Mouse (Mus musculus): Measurements from ENCODE around the gene Pde6h. TPM values are rescaled to one million over a fixed set of nuclear protein-coding genes. Genes with fewer than 3 reads are reported as not detected.

Pde6h gene
- polyA plus RNA-seq, 1 experiment from 2014 or later, result not detected

- no peak for ATAC-seq
- 59% methylated on average over 3 of the region's 3 CpGs for WGBS
- no peak overlapping the region for H3K4me3 ChIP-seq (replicated peaks)
These were observed 11.6 kb downstream of the Pde6h start for GRCm38 (mm10) chr6:136935233-136935632.

DNA sequence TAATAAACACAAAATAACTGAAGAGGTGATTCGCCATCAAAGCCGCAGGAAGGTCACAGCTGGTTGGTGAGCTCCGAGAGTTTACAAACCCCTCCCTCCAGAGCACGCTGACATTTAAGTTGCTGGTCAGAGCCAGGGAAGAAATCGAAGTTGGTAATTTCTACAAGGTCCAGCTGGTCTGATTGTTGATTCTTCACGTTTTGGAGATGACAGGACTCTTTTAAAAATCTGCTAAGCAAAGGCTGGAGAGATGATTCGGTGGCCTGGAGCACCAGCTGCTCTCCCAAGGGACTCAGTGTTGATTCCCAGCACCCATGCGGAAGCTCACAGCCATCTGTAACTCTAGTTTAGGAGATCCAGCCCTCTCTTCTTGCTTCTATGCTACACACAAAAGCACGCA lies 12.7 kb downstream of the Pde6h start:
- no peaks in the 10 kb centered on the region for H3K36me3 ChIP-seq
- no peak overlapping the region for H3K27ac ChIP-seq
- no peak overlapping the region for H3K4me3 ChIP-seq (replicated peaks)
- H3K4me2 ChIP-seq (replicated peaks), result no peak overlapping the region
- H3K27me3 ChIP-seq, result no peaks in the 10 kb centered on the region
- no peak for ATAC-seq
- WGBS, result 89% methylated on average over 9 of the region's 9 CpGs
- no peaks in the 10 kb centered on the region for H3K9me3 ChIP-seq
- H3K9ac ChIP-seq (replicated peaks), result no peak overlapping the region
- H3K4me1 ChIP-seq (replicated peaks), result 0 out of 2 replicates have a peak, but pooled peaks cover 4% of the 10 kb centered on the region

More at GRCm38 (mm10) chr6:136935233-136935632, 11.6 kb downstream of the Pde6h start:
- H3K9me3 ChIP-seq, result no peaks in the 10 kb centered on the region
- no peak overlapping the region for H3K4me2 ChIP-seq (replicated peaks)
- no peaks in the 10 kb centered on the region for H3K36me3 ChIP-seq
- H3K27me3 ChIP-seq, result no peaks in the 10 kb centered on the region
- H3K9ac ChIP-seq (replicated peaks), result no peak overlapping the region
- H3K4me1 ChIP-seq (replicated peaks), result 0 out of 2 replicates have a peak, but pooled peaks cover 4% of the 10 kb centered on the region
- H3K27ac ChIP-seq, result no peak overlapping the region

- H3K27me3 ChIP-seq, result no peaks in the 10 kb centered on the region
- 86% methylated on average over 3 of the region's 3 CpGs for WGBS
- H3K27ac ChIP-seq, result no peak overlapping the region
- no peaks in the 10 kb centered on the region for H3K9me3 ChIP-seq
- H3K4me2 ChIP-seq (replicated peaks), result no peak overlapping the region
- ATAC-seq, result no peak
- 0 out of 2 replicates have a peak, but pooled peaks cover 4% of the 10 kb centered on the region for H3K4me1 ChIP-seq (replicated peaks)
- H3K4me3 ChIP-seq (replicated peaks), result no peak overlapping the region
- H3K9ac ChIP-seq (replicated peaks), result no peak overlapping the region
- H3K36me3 ChIP-seq, result no peaks in the 10 kb centered on the region
These were observed 13.5 kb downstream of the Pde6h start for GRCm38 (mm10) chr6:136937117-136937516.

- WGBS, result 84% methylated on average over 18 of the region's 18 CpGs
- H3K4me1 ChIP-seq (replicated peaks), result 0 out of 2 replicates have a peak, but pooled peaks cover 4% of the 10 kb centered on the region
These were observed 14.9 kb downstream of the Pde6h start for GRCm38 (mm10) chr6:136938331-136939126.

DNA sequence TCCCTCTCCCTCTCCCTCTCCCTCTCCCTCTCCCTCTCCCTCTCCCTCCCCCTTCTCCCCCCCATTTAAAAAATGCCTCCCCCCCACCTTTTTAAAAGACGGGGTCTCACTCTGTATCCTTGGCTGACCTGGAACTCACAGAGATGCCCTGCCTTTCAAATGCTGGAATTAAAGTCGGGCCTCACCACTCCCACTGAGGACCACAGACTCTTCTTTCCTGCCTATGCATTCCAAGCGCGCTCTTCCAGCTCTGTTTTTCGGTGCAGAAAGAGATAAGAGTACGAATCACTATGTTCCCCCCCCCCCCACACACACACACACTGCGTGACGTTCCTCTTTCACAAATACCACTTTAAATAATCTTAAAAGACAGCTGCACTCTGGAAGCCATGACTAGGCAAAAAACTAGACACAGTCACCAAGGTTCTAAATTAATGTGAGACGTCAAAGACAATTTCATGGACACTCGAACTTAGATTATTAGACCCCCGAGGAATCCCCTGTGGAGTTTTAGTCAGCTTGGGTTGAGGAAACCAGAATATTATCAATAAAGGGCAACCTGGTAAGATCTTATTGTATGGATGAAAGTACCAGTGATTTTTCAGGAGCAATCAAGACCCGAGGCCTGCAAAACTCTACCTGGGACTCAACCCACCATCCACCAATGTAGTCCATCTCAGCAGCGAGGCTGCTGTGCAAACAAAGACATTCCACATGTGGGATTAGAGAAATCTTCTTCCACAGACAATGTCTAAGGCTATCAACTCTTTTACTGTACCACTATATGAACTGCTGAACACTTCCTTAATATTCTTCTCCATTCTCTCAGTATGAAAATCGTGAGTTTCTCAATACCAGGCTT lies 15.9 kb downstream of the Pde6h start:
- H3K9ac ChIP-seq (replicated peaks), result no peak overlapping the region
- H3K4me2 ChIP-seq (replicated peaks), result no peak overlapping the region
- H3K9me3 ChIP-seq, result no peaks in the 10 kb centered on the region
- WGBS, result 80% methylated on average over 14 of the region's 14 CpGs
- no peak overlapping the region for H3K27ac ChIP-seq
- H3K4me3 ChIP-seq (replicated peaks), result no peak overlapping the region
- no peaks in the 10 kb centered on the region for H3K36me3 ChIP-seq
- ATAC-seq, result no peak
- no peaks in the 10 kb centered on the region for H3K27me3 ChIP-seq
- 0 out of 2 replicates have a peak, but pooled peaks cover 4% of the 10 kb centered on the region for H3K4me1 ChIP-seq (replicated peaks)

More at GRCm38 (mm10) chr6:136938331-136939126, 14.9 kb downstream of the Pde6h start:
- Histone ChIP-seq H3K4me2 (replicated peaks) (no peak overlapping the region), H3K9ac (replicated peaks) (no peak overlapping the region), H3K27ac (no peak overlapping the region), H3K4me3 (replicated peaks) (no peak overlapping the region), H3K9me3 (no peaks in the 10 kb centered on the region), H3K36me3 (no peaks in the 10 kb centered on the region), H3K27me3 (no peaks in the 10 kb centered on the region)
- ATAC-seq, result no peak

- Histone ChIP-seq H3K27me3 (no peaks in the 10 kb centered on the region), H3K36me3 (no peaks in the 10 kb centered on the region), H3K4me3 (replicated peaks) (no peak overlapping the region), H3K9ac (replicated peaks) (no peak overlapping the region), H3K27ac (no peak overlapping the region), H3K9me3 (no peaks in the 10 kb centered on the region), H3K4me2 (replicated peaks) (no peak overlapping the region), H3K4me1 (replicated peaks) (0 out of 2 replicates have a peak, but pooled peaks cover 1% of the 10 kb centered on the region)
- WGBS, result 86% methylated on average over 11 of the region's 11 CpGs
- no peak for ATAC-seq
These were observed 16.7 kb downstream of the Pde6h start for GRCm38 (mm10) chr6:136940188-136940960.

GRCm38 (mm10) chr6:136941051-136942021 lies 17.7 kb downstream of the Pde6h start, which contains the start of gene Arhgdib:
TSS of gene Arhgdib (minus strand) at chr6:136941899.
- Histone ChIP-seq H3K4me2 (replicated peaks) (no peak within 1 kb of the TSS), H3K27ac (no peak within 1 kb of the TSS), H3K9me3 (no peaks in the 10 kb centered on the region), H3K4me3 (replicated peaks) (no peak within 1 kb of the TSS), H3K9ac (replicated peaks) (no peak within 1 kb of the TSS), H3K4me1 (replicated peaks) (no peaks in the 10 kb centered on the region), H3K27me3 (no peaks in the 10 kb centered on the region), H3K36me3 (no peaks in the 10 kb centered on the region)
- 74% methylated on average over 12 of the region's 12 CpGs for WGBS
- ATAC-seq, result no peak

DNA sequence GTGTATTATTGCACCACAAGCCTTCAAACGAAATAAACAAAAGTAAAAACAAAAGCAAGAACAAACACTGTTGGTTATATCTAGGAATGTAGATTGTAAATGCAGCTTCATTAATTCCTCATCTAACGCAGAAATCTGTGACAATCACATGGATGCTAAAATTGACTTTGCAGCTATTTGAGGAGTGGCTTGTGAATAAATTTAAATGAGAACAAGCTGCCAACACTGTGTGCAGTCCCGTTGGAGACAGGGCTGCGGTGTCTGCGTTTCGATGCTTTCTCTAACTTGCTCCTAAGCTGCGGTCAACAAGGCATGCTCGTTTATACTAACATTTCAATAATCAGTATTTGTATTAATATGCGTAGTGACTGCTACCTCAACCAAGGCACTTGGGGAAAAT lies 18.6 kb downstream of the Pde6h start:
- no peak overlapping the region for H3K27ac ChIP-seq
- H3K4me1 ChIP-seq (replicated peaks), result peaks cover 3% of the 10 kb centered on the region; the same call in 1 of the 2 replicates
- no peaks in the 10 kb centered on the region for H3K9me3 ChIP-seq
- H3K9ac ChIP-seq (replicated peaks), result no peak overlapping the region
- no peaks in the 10 kb centered on the region for H3K36me3 ChIP-seq
- ATAC-seq, result no peak
- no peak overlapping the region for H3K4me3 ChIP-seq (replicated peaks)
- no peaks in the 10 kb centered on the region for H3K27me3 ChIP-seq
- H3K4me2 ChIP-seq (replicated peaks), result no peak overlapping the region
- WGBS, result 80% methylated on average over 9 of the region's 9 CpGs

DNA sequence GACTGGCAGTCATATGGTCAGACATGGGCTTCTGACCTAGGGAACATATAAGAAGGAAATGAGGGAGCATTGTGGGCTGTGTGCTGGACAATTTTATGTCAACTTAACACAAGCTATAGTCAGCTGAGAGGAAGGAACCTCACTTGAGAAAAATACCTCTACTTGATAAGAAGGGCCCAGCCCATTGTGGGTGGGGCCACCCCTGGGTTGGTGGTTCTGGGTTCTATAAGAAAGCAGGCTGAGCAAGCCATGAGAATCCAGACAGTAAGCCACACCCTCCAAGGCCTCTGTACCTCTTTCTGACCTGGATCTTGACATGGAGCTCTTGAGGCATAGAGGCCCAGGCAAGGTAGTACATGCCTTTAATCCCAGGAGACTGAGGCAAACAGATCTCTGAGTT lies 19.8 kb downstream of the Pde6h start:
- no peaks in the 10 kb centered on the region for H3K36me3 ChIP-seq
- ATAC-seq, result no peak
- H3K4me1 ChIP-seq (replicated peaks), result peaks cover 6% of the 10 kb centered on the region; the same call in 1 of the 2 replicates
- no peak overlapping the region for H3K9ac ChIP-seq (replicated peaks)
- H3K4me3 ChIP-seq (replicated peaks), result no peak overlapping the region
- no peak overlapping the region for H3K4me2 ChIP-seq (replicated peaks)
- H3K27ac ChIP-seq, result no peak overlapping the region
- H3K27me3 ChIP-seq, result no peaks in the 10 kb centered on the region
- H3K9me3 ChIP-seq, result no peaks in the 10 kb centered on the region

DNA sequence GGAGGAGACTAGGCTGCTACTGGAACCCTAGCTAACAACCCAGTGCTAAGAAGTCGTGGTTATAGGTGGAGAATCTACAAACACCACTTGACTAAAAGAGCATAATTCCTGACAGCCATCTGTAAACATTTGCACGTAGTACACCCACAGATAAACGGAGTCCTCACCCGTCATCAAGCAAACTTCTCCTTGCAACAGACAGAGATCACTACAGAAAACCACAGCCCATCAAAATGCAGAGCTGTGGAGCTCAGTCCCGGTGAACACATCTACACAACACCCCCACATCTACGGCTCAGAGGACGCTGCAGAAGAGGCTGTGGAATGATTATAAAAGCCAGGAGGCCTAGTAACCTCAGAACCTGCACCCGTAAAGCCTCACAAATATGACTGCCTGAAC lies 20.9 kb downstream of the Pde6h start:
- 91% methylated on average over 8 of the region's 8 CpGs for whole genome bisulfite sequencing
- no peak overlapping the region for H3K4me2 ChIP-seq (replicated peaks)
- H3K9me3 ChIP-seq, result no peaks in the 10 kb centered on the region
- H3K4me3 ChIP-seq (replicated peaks), result no peak overlapping the region
- no peak for ATAC-seq
- H3K27ac ChIP-seq, result no peak overlapping the region
- H3K27me3 ChIP-seq, result no peaks in the 10 kb centered on the region
- H3K9ac ChIP-seq (replicated peaks), result no peak overlapping the region
- peaks cover 6% of the 10 kb centered on the region; the same call in 1 of the 2 replicates for H3K4me1 ChIP-seq (replicated peaks)
- no peaks in the 10 kb centered on the region for H3K36me3 ChIP-seq

DNA sequence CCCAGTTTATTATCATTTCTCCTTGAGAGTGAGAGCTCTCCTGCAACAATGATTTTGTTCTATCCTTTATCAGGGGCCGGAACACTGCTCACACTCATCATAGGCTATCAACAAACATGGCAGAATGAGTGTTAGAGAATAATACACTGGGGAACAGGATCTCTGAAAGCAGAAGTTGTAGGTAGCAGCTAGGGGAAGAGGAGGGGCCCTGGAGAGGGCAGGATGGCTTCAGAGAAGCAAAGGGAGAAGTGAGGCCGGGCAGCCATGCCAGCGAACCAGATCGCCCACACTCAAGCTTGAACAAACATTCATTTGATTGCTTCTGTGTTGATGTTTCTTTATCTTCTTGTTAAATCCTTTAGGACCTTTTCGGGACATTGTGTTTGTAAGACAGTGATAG lies 22.6 kb downstream of the Pde6h start:
- Histone ChIP-seq H3K36me3 (no peaks in the 10 kb centered on the region), H3K9me3 (no peaks in the 10 kb centered on the region), H3K9ac (replicated peaks) (no peak overlapping the region), H3K4me2 (replicated peaks) (no peak overlapping the region), H3K4me1 (replicated peaks) (peaks cover 6% of the 10 kb centered on the region; the same call in 1 of the 2 replicates), H3K27ac (no peak overlapping the region), H3K27me3 (no peaks in the 10 kb centered on the region), H3K4me3 (replicated peaks) (no peak overlapping the region)
- ATAC-seq, result no peak
- 82% methylated on average over 5 of the region's 5 CpGs for WGBS

Measured in midbrain, embryonic 13.5 days (tissue).